Mouse (Mus musculus) neural tube, embryonic 14.5 days (tissue): ENCODE measurements around the gene Eif2b3. TPM values are rescaled to one million over a fixed set of nuclear protein-coding genes. Genes with fewer than 3 reads are reported as not detected.

Experiments used
- polyA plus RNA-seq: library from polyadenylated mRNA; unstranded; fragments of >200 nt; fragmentation: Nextera tagmentation; extraction: Ambion mirVana; gene quantifications from 2 replicates; pipeline ENCODE4 v1.2.1, GENCODE M21; 2014

Gene Eif2b3
- polyA plus RNA-seq, 1 experiment from 2014 or later: 54.6 TPM

Other genes starting within 250 kb of the Eif2b3 start
- gene Toe1, start 211.8 kb upstream of the Eif2b3 start, polyA plus RNA-seq: 28.8 and 29.5 TPM in 2 replicates
- 4.8 and 7.0 TPM in 2 replicates for gene Mutyh, start 211.7 kb upstream of the Eif2b3 start, polyA plus RNA-seq
- 1.5 and 2.7 TPM in 2 replicates for gene Hpdl, start 197.7 kb upstream of the Eif2b3 start, polyA plus RNA-seq
- gene Zswim5, start 142.0 kb upstream of the Eif2b3 start, polyA plus RNA-seq: 6.4 and 8.1 TPM in 2 replicates
- 56.0 and 59.0 TPM in 2 replicates for gene Urod, start 25.0 kb upstream of the Eif2b3 start, polyA plus RNA-seq
- gene Hectd3, start 24.1 kb upstream of the Eif2b3 start, polyA plus RNA-seq: 19.3 and 22.6 TPM in 2 replicates
- 5.6 and 6.4 TPM in 2 replicates for gene Ptch2, start 76.7 kb downstream of the Eif2b3 start, polyA plus RNA-seq
- 2.7 and 3.9 TPM in 2 replicates for gene Btbd19, start 106.3 kb downstream of the Eif2b3 start, polyA plus RNA-seq
- gene Tctex1d4, start 107.4 kb downstream of the Eif2b3 start, polyA plus RNA-seq: not detected in 2 replicates
- gene Plk3, start 114.6 kb downstream of the Eif2b3 start, polyA plus RNA-seq: 16.1 and 19.1 TPM in 2 replicates
- 549 and 599 TPM in 2 replicates for gene Rps8, start 136.8 kb downstream of the Eif2b3 start, polyA plus RNA-seq
- gene Kif2c, start 163.2 kb downstream of the Eif2b3 start, polyA plus RNA-seq: 3.5 and 6.0 TPM in 2 replicates
- gene Tmem53, start 232.5 kb downstream of the Eif2b3 start, polyA plus RNA-seq: 6.4 and 7.3 TPM in 2 replicates
- gene Armh1, start 232.7 kb downstream of the Eif2b3 start, polyA plus RNA-seq: 0.46 and 0.86 TPM in 2 replicates